Mouse (Mus musculus) hindbrain, embryonic 14.5 days (tissue): Measurements from ENCODE around the gene Mfrp. TPM values are rescaled to one million over a fixed set of nuclear protein-coding genes. Genes with fewer than 3 reads are reported as not detected.

Experiments used
- ATAC-seq: fragments of 200-750 bp; cut with Nextera tagmentation; 2 replicates; pipeline ENCODE4 v1.8.0; 2017; ENCODE audit warnings: moderate number of reproducible peaks, mild to moderate bottlenecking, moderate TSS enrichment, moderate library complexity; ENCODE audit not compliant: low FRiP score
- DNase-seq: peaks from one replicate; pipeline ENCODE4 v3.0.0-alpha.2; 2015; ENCODE audit warnings: low spot score
- H3K27ac ChIP-seq: fragments of 300-500 bp; sonication (generic); 2 replicates; pipeline ENCODE4 v1.5.1; 2014; ENCODE audit warnings: mild to moderate bottlenecking, moderate library complexity
- H3K27me3 ChIP-seq: fragments of 300-500 bp; sonication (generic); 2 replicates; pipeline ENCODE4 v1.6.1; 2014; ENCODE audit warnings: mild to moderate bottlenecking, low read length, mixed read lengths; ENCODE audit not compliant: control insufficient read depth, insufficient read depth
- H3K36me3 ChIP-seq: fragments of 300-500 bp; sonication (generic); replicated peaks from 2 replicates; pipeline ENCODE4 v1.6.1; 2014; ENCODE audit not compliant: control insufficient read depth, insufficient read depth
- H3K4me1 ChIP-seq: fragments of 300-500 bp; sonication (generic); replicated peaks from 2 replicates; pipeline ENCODE4 v1.6.1; 2014; ENCODE audit warnings: antibody characterized with exemption, low read length, mixed read lengths; ENCODE audit not compliant: control insufficient read depth, insufficient read depth
- H3K4me2 ChIP-seq: fragments of 300-500 bp; sonication (generic); replicated peaks from 2 replicates; pipeline ENCODE4 v1.6.1; 2014; ENCODE audit warnings: mild to moderate bottlenecking, moderate library complexity
- H3K4me3 ChIP-seq: fragments of 300-500 bp; sonication (generic); replicated peaks from 2 replicates; pipeline ENCODE4 v1.5.1; 2014; ENCODE audit warnings: mild to moderate bottlenecking, low read length
- H3K9ac ChIP-seq: fragments of 300-500 bp; sonication (generic); 2 replicates; pipeline ENCODE4 v1.6.1; 2014
- H3K9me3 ChIP-seq: fragments of 300-500 bp; sonication (generic); 2 replicates; pipeline ENCODE4 v1.6.1; 2016; ENCODE audit warnings: low read length; ENCODE audit not compliant: control insufficient read depth
- WGBS: fragments of 180-500 bp; shearing (Covaris S2); extraction: QIAGEN DNeasy Blood & Tissue Kit; methylation state at CpG from one replicate; pipeline ENCODE4 v1.1.7; 2014; 5-methylcytosine and 5-hydroxymethylcytosine counted together
- polyA plus RNA-seq: library from polyadenylated mRNA; unstranded; fragments of >200 nt; fragmentation: Nextera tagmentation; extraction: Ambion mirVana; gene quantifications from 2 replicates; pipeline ENCODE4 v1.2.1, GENCODE M21; 2014

Mfrp gene
- polyA plus RNA-seq, 1 experiment from 2014 or later: 0.41 TPM

GRCm38 (mm10) chr9:44141951-44142350 is 40.4 kb downstream of the Mfrp start:
- Histone ChIP-seq H3K27me3 (no peaks in the 10 kb centered on the region), H3K9me3 (no peaks in the 10 kb centered on the region), H3K4me1 (no peaks in the 10 kb centered on the region), H3K27ac (no peak overlapping the region), H3K36me3 (peaks cover 48% of the 10 kb centered on the region), H3K4me2 (no peak overlapping the region), H3K9ac (no peak overlapping the region), H3K4me3 (no peak overlapping the region)
- DNase-seq (no peak), ATAC-seq (no peak)
- WGBS: 62% methylated on average over 5 of the region's 5 CpGs

DNA sequence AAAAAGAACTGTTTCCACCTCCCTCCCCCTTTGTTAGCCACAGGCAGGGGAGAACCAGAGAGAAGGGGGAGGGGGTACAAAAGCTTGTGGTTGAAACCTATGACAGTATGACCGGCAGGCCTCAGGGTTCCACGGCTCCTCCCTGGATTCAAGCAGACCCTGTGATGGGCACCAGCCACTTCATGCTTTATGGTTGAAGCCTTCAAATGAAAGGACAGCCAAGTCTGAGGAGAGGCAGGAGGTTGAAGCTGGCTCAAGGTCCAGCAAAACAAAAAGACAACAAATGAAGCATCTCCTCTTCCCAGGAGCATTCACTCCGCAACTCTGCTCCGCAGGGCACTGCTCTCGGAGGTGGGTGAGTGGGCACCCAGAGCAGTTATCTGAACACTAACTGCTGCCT is 41.9 kb downstream of the Mfrp start:
- H3K27ac ChIP-seq: no peak overlapping the region
- no peak overlapping the region for H3K4me3 ChIP-seq
- 59% methylated on average over 5 of the region's 5 CpGs for WGBS
- no peaks in the 10 kb centered on the region for H3K4me1 ChIP-seq
- no peak overlapping the region for H3K9ac ChIP-seq
- ATAC-seq (no peak), DNase-seq (no peak)
- no peak overlapping the region for H3K4me2 ChIP-seq
- no peaks in the 10 kb centered on the region for H3K27me3 ChIP-seq
- no peaks in the 10 kb centered on the region for H3K9me3 ChIP-seq
- peaks cover 55% of the 10 kb centered on the region for H3K36me3 ChIP-seq

- H3K27ac ChIP-seq: no peak overlapping the region
- no peak for ATAC-seq
- no peak overlapping the region for H3K4me2 ChIP-seq
- no peak overlapping the region for H3K4me3 ChIP-seq
- no peak for DNase-seq
- H3K9ac ChIP-seq: no peak overlapping the region
- no peaks in the 10 kb centered on the region for H3K27me3 ChIP-seq
- H3K4me1 ChIP-seq: no peaks in the 10 kb centered on the region
- 29% methylated on average over 7 of the region's 8 CpGs for WGBS
- peaks cover 62% of the 10 kb centered on the region for H3K36me3 ChIP-seq
- H3K9me3 ChIP-seq: no peaks in the 10 kb centered on the region
Measured at GRCm38 (mm10) chr9:44144023-44144717, 42.6 kb downstream of the Mfrp start.

DNA sequence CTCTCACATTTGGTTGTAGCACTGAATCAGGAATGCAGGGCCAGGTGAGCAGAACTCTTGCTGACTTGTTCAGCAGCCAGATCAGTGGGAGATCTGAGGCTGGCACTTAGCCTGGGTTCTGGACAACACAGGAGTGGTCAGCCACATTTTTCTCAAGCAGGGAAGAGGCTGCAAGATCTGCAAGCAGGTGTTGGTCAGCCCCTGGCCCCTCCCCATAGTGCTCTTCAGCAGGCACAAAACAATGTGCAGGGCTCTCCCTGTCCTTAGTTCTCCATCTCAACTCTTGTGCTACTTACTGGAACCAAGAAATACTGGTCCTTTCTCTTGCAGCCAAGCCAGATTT is 43.2 kb downstream of the Mfrp start:
- DNase-seq (no peak), ATAC-seq (no peak)
- Histone ChIP-seq H3K4me2 (no peak overlapping the region), H3K4me1 (no peaks in the 10 kb centered on the region), H3K36me3 (peaks cover 67% of the 10 kb centered on the region), H3K4me3 (no peak overlapping the region), H3K27ac (no peak overlapping the region), H3K27me3 (no peaks in the 10 kb centered on the region), H3K9me3 (no peaks in the 10 kb centered on the region), H3K9ac (no peak overlapping the region)

- Histone ChIP-seq H3K27me3 (no peaks in the 10 kb centered on the region), H3K9ac (no peak overlapping the region), H3K9me3 (no peaks in the 10 kb centered on the region), H3K4me2 (no peak overlapping the region), H3K27ac (no peak overlapping the region), H3K4me3 (no peak overlapping the region), H3K4me1 (no peaks in the 10 kb centered on the region), H3K36me3 (peaks cover 85% of the 10 kb centered on the region)
- DNase-seq (no peak), ATAC-seq (no peak)
- WGBS: 69% methylated on average over 3 of the region's 3 CpGs
Measured at GRCm38 (mm10) chr9:44147290-44147689, 45.8 kb downstream of the Mfrp start.

Other genes with a start within 250 kb of the Mfrp start
- 6.2 and 9.6 TPM in 2 replicates for gene Thy1, start 58.3 kb upstream of the Mfrp start, polyA plus RNA-seq
- 8.4 and 11.6 TPM in 2 replicates for gene Usp2, start 34.7 kb upstream of the Mfrp start, polyA plus RNA-seq
- gene C1qtnf5, start 5.5 kb downstream of the Mfrp start, polyA plus RNA-seq: 7.0 and 8.0 TPM in 2 replicates
- 0.35 TPM in 1 of 2 replicates, not detected in the other for gene Gm49380, start 11.8 kb downstream of the Mfrp start, polyA plus RNA-seq
- gene Rnf26, start 11.8 kb downstream of the Mfrp start, polyA plus RNA-seq: 30.6 and 32.7 TPM in 2 replicates
- gene Mcam, start 32.7 kb downstream of the Mfrp start, polyA plus RNA-seq: 12.6 and 13.6 TPM in 2 replicates
- gene Cbl, start 132.3 kb downstream of the Mfrp start, polyA plus RNA-seq: 22.4 and 22.9 TPM in 2 replicates
- not detected in 2 replicates for gene Ccdc153, start 138.9 kb downstream of the Mfrp start, polyA plus RNA-seq
- 0.46 and 1.1 TPM in 2 replicates for gene Pdzd3, start 149.7 kb downstream of the Mfrp start, polyA plus RNA-seq
- gene Nlrx1, start 166.9 kb downstream of the Mfrp start, polyA plus RNA-seq: 4.4 and 5.1 TPM in 2 replicates
- gene Abcg4, start 186.9 kb downstream of the Mfrp start, polyA plus RNA-seq: 21.7 and 24.4 TPM in 2 replicates
- 17.4 and 17.9 TPM in 2 replicates for gene Hinfp, start 203.9 kb downstream of the Mfrp start, polyA plus RNA-seq
- 24.0 and 25.6 TPM in 2 replicates for gene C2cd2l, start 218.6 kb downstream of the Mfrp start, polyA plus RNA-seq
- 34.6 and 36.1 TPM in 2 replicates for gene Dpagt1, start 224.3 kb downstream of the Mfrp start, polyA plus RNA-seq
- gene H2afx, start 233.0 kb downstream of the Mfrp start, polyA plus RNA-seq: 102 and 107 TPM in 2 replicates
- 60.8 and 62.2 TPM in 2 replicates for gene Hmbs, start 242.5 kb downstream of the Mfrp start, polyA plus RNA-seq